ENCODE assay signal across 14 mouse cellular contexts in genomic region chr11:72217116-72217515, GRCm38 (mm10). TPM values are rescaled to one million over a fixed set of nuclear protein-coding genes. Genes with fewer than 3 reads are reported as not detected.
DNase-seq lines count a peak whose midpoint lies in the region; ATAC-seq and TF ChIP-seq lines count a peak whose summit lies in the region.
"Had no signal": no experiment of that assay in that cellular context is flagged by ENCODE, and none has a peak within 500 bp of the region (broad histone marks: within the 10 kb centered on the region; RNA-seq: fewer than 3 reads in every experiment).

No protein-coding gene starts in this region.

- no peaks in the 10 kb centered on the region for H3K9me3 ChIP-seq in hindbrain, embryonic 13.5 days
- no peaks in the 10 kb centered on the region for H3K9me3 ChIP-seq in hindbrain, embryonic 10.5 days
- H3K9me3 ChIP-seq in midbrain, embryonic 14.5 days (ENCODE audit: control insufficient read depth, low read length), result no peaks in the 10 kb centered on the region
- H3K9me3 ChIP-seq: lung, embryonic 15.5 days had no signal

- TF ChIP-seq CTCF in testis, adult 2 months (IDR thresholded peaks at IDR 0.05; ENCODE audit: control insufficient read depth, insufficient read depth, insufficient replicate concordance, low read depth, low read length), result no peak

- 0 out of 2 replicates have a peak overlapping the region, but pooled peaks have one; percentile 14 for H3K9ac ChIP-seq in hindbrain, embryonic 13.5 days
- 0 out of 2 replicates have a peak overlapping the region, but pooled peaks have one; percentile 20 for H3K9ac ChIP-seq in midbrain, embryonic 14.5 days (replicated peaks; ENCODE audit: low read length)
- H3K9ac ChIP-seq: lung, embryonic 15.5 days had no signal

- no peak overlapping the region for H3K4me3 ChIP-seq in hindbrain, embryonic 13.5 days
- H3K4me3 ChIP-seq in hindbrain, embryonic 10.5 days, result no peak overlapping the region
- H3K4me3 ChIP-seq in testis, adult 2 months (ENCODE audit: control insufficient read depth, low read depth, low read length), result peak overlapping the region; percentile 84
- no peak overlapping the region for H3K4me3 ChIP-seq in midbrain, embryonic 14.5 days (replicated peaks; ENCODE audit: low read depth, low read length)
- H3K4me3 ChIP-seq: lung, embryonic 15.5 days had no signal

- peaks cover 29% of the 10 kb centered on the region for H3K4me1 ChIP-seq in hindbrain, embryonic 13.5 days (replicated peaks)
- peaks cover 27% of the 10 kb centered on the region for H3K4me1 ChIP-seq in hindbrain, embryonic 10.5 days (replicated peaks)
- no peaks in the 10 kb centered on the region; the same call in 1 of the 2 replicates for H3K4me1 ChIP-seq in testis, adult 2 months (ENCODE audit: control insufficient read depth, insufficient read depth, low read length)
- peaks cover 22% of the 10 kb centered on the region for H3K4me1 ChIP-seq in midbrain, embryonic 14.5 days (ENCODE audit: control insufficient read depth, insufficient read depth, low read length)

- no peaks in the 10 kb centered on the region for H3K27me3 ChIP-seq in hindbrain, embryonic 13.5 days
- H3K27me3 ChIP-seq in hindbrain, embryonic 10.5 days (ENCODE audit: insufficient read depth, poor library complexity, severe bottlenecking), result no peaks in the 10 kb centered on the region
- no peaks in the 10 kb centered on the region for H3K27me3 ChIP-seq in testis, adult 2 months (ENCODE audit: control insufficient read depth, insufficient read depth, low read length)
- H3K27me3 ChIP-seq in midbrain, embryonic 14.5 days (ENCODE audit: control insufficient read depth, insufficient read depth, low read length), result no peaks in the 10 kb centered on the region
- H3K27me3 ChIP-seq: lung, embryonic 15.5 days had no signal

- no peak for ATAC-seq in hindbrain, embryonic 13.5 days (ENCODE audit: low FRiP score)
- ATAC-seq in midbrain, embryonic 14.5 days (ENCODE audit: low FRiP score, low TSS enrichment), result no peak

- H3K36me3 ChIP-seq in hindbrain, embryonic 13.5 days, result peaks cover 9% of the 10 kb centered on the region
- H3K36me3 ChIP-seq in hindbrain, embryonic 10.5 days, result peaks cover 9% of the 10 kb centered on the region
- H3K36me3 ChIP-seq in testis, adult 2 months (ENCODE audit: control insufficient read depth, insufficient read depth, low read length), result peaks cover 1% of the 10 kb centered on the region; the same call in 1 of the 2 replicates
- peaks cover 6% of the 10 kb centered on the region for H3K36me3 ChIP-seq in midbrain, embryonic 14.5 days (ENCODE audit: control insufficient read depth, insufficient read depth, low read length)

- no peak for DNase-seq in hindbrain, embryonic 10.5 days (ENCODE audit: low spot score)
- DNase-seq in testis, postnatal 14 days (ENCODE audit: low spot score), result no peak
- DNase-seq in midbrain, embryonic 14.5 days, result no peak
- no peak for DNase-seq in cerebellum, adult 11 months
- DNase-seq in spleen, postnatal 36 days (ENCODE audit: low spot score in 2 of 2), result no peak
- DNase-seq: adrenal gland, postnatal 25 days; cerebellum, postnatal 25 days; kidney, adult 9 months; left cerebral cortex, postnatal 4 days; spleen, adult 18-20 months had no signal

- H3K27ac ChIP-seq in hindbrain, embryonic 13.5 days, result no peak overlapping the region
- H3K27ac ChIP-seq in hindbrain, embryonic 10.5 days, result no peak overlapping the region
- H3K27ac ChIP-seq in testis, adult 2 months (ENCODE audit: control insufficient read depth, insufficient read depth, low read depth, low read length), result no peak overlapping the region
- H3K27ac ChIP-seq in midbrain, embryonic 14.5 days (replicated peaks; ENCODE audit: low read depth, low read length), result no peak overlapping the region
- H3K27ac ChIP-seq: lung, embryonic 15.5 days had no signal

- WGBS in hindbrain, embryonic 13.5 days, result 88% methylated on average over 5 of the region's 5 CpGs
- 86% methylated on average over 5 of the region's 5 CpGs for WGBS in hindbrain, embryonic 10.5 days
- WGBS in midbrain, embryonic 14.5 days, result 89% methylated on average over 5 of the region's 5 CpGs

- TF ChIP-seq POLR2A in testis, adult 2 months (IDR thresholded peaks at IDR 0.05; ENCODE audit: control insufficient read depth, low read depth, low read length), result no peak

- peak overlapping the region; percentile 91 for H3K4me2 ChIP-seq in hindbrain, embryonic 13.5 days
- peak overlapping the region; percentile 72 for H3K4me2 ChIP-seq in midbrain, embryonic 14.5 days (ENCODE audit: low read length)
- H3K4me2 ChIP-seq: liver, embryonic 11.5 days; lung, embryonic 15.5 days had no signal

RNA-seq across cellular contexts. Expression of gene Med31, which starts 1.7 kb away (rescaled TPM):
- 62.5 and 67.2 TPM in 2 replicates for polyA plus RNA-seq in hindbrain, embryonic 13.5 days (2015; fragmentation: Nextera tagmentation; extraction: Ambion mirVana)
- polyA plus RNA-seq in hindbrain, embryonic 10.5 days (2016; fragmentation: Nextera tagmentation; extraction: Ambion mirVana), result 54.9 and 57.2 TPM in 2 replicates
- 21.5 and 23.5 TPM in 2 replicates for polyA plus RNA-seq in testis, adult 2 months (2012; rRNA removed)
- polyA plus RNA-seq in midbrain, embryonic 14.5 days (2014; fragmentation: Nextera tagmentation; extraction: Ambion mirVana), result 61.1 and 68.5 TPM in 2 replicates

RNA-seq across cellular contexts. Expression of gene Txndc17, which starts 9.8 kb away (rescaled TPM):
- polyA plus RNA-seq in hindbrain, embryonic 13.5 days (2015; fragmentation: Nextera tagmentation; extraction: Ambion mirVana), result 160 and 166 TPM in 2 replicates
- polyA plus RNA-seq in hindbrain, embryonic 10.5 days (2016; fragmentation: Nextera tagmentation; extraction: Ambion mirVana), result 177 and 182 TPM in 2 replicates
- polyA plus RNA-seq in testis, adult 2 months (2012; rRNA removed), result 15.8 and 17.5 TPM in 2 replicates
- polyA plus RNA-seq in midbrain, embryonic 14.5 days (2014; fragmentation: Nextera tagmentation; extraction: Ambion mirVana), result 137 and 150 TPM in 2 replicates

RNA-seq across cellular contexts. Expression of gene 4933427D14Rik, which starts 9.9 kb away (rescaled TPM):
- 26.3 and 28.4 TPM in 2 replicates for polyA plus RNA-seq in hindbrain, embryonic 13.5 days (2015; fragmentation: Nextera tagmentation; extraction: Ambion mirVana)
- 15.5 and 18.9 TPM in 2 replicates for polyA plus RNA-seq in hindbrain, embryonic 10.5 days (2016; fragmentation: Nextera tagmentation; extraction: Ambion mirVana)
- 19.1 and 33.1 TPM in 2 replicates for polyA plus RNA-seq in testis, adult 2 months (2012; rRNA removed)
- polyA plus RNA-seq in midbrain, embryonic 14.5 days (2014; fragmentation: Nextera tagmentation; extraction: Ambion mirVana), result 16.9 and 22.2 TPM in 2 replicates

RNA-seq across cellular contexts. Expression of gene Gm43951, which starts 10.5 kb away (rescaled TPM):
- polyA plus RNA-seq in hindbrain, embryonic 13.5 days (2015; fragmentation: Nextera tagmentation; extraction: Ambion mirVana), result 1.3 and 1.5 TPM in 2 replicates
- 0.22 and 0.44 TPM in 2 replicates for polyA plus RNA-seq in hindbrain, embryonic 10.5 days (2016; fragmentation: Nextera tagmentation; extraction: Ambion mirVana)
- polyA plus RNA-seq in testis, adult 2 months (2012; rRNA removed), result 0.78 and 1.1 TPM in 2 replicates
- polyA plus RNA-seq in midbrain, embryonic 14.5 days (2014; fragmentation: Nextera tagmentation; extraction: Ambion mirVana), result 0.12 and 0.19 TPM in 2 replicates
- polyA plus RNA-seq: liver, embryonic 11.5 days had no signal

RNA-seq across cellular contexts. Expression of gene Slc13a5, which starts 49.9 kb away (rescaled TPM):
- polyA plus RNA-seq in hindbrain, embryonic 13.5 days (2015; fragmentation: Nextera tagmentation; extraction: Ambion mirVana), result 1.4 and 1.5 TPM in 2 replicates
- 0.44 and 0.63 TPM in 2 replicates for polyA plus RNA-seq in hindbrain, embryonic 10.5 days (2016; fragmentation: Nextera tagmentation; extraction: Ambion mirVana)
- polyA plus RNA-seq in testis, adult 2 months (2012; rRNA removed), result 34.1 and 37.6 TPM in 2 replicates
- 1.0 and 2.0 TPM in 2 replicates for polyA plus RNA-seq in midbrain, embryonic 14.5 days (2014; fragmentation: Nextera tagmentation; extraction: Ambion mirVana)
- polyA plus RNA-seq: liver, embryonic 11.5 days had no signal
